Mouse (Mus musculus) brain, embryonic 14.5 days (tissue): Measurements from ENCODE around the gene Rpl10-ps3. TPM values are rescaled to one million over a fixed set of nuclear protein-coding genes. Genes with fewer than 3 reads are reported as not detected.

Experiments used
- DNase-seq: peaks from one replicate; pipeline ENCODE4 v3.0.0-alpha.2; 2011; ENCODE audit warnings: low read depth
- CTCF ChIP-seq: fragments of 200-500 bp; IDR thresholded peaks from 2 replicates; pipeline ENCODE4 v1.5.1; 2012; ENCODE audit warnings: inconsistent platforms, mild to moderate bottlenecking, moderate library complexity, borderline replicate concordance; ENCODE audit not compliant: insufficient read depth, insufficient read length; ENCODE audit errors: extremely low read depth
- POLR2A ChIP-seq: fragments of 200-500 bp; IDR thresholded peaks from 2 replicates; pipeline ENCODE4 v1.6.1; 2012; ENCODE audit warnings: mild to moderate bottlenecking, inconsistent platforms, borderline replicate concordance; ENCODE audit not compliant: poor library complexity, insufficient read depth, insufficient read length, severe bottlenecking; ENCODE audit errors: extremely low read depth
- polyA plus RNA-seq: library from polyadenylated mRNA; depleted of rRNA; stranded (reverse); fragments of >200 nt; gene quantifications from 2 replicates; pipeline ENCODE4 v1.2.3, GENCODE M21; 2012; rRNA removed

Gene Rpl10-ps3
- 77.6 and 125 TPM in 2 replicates for polyA plus RNA-seq

DNA sequence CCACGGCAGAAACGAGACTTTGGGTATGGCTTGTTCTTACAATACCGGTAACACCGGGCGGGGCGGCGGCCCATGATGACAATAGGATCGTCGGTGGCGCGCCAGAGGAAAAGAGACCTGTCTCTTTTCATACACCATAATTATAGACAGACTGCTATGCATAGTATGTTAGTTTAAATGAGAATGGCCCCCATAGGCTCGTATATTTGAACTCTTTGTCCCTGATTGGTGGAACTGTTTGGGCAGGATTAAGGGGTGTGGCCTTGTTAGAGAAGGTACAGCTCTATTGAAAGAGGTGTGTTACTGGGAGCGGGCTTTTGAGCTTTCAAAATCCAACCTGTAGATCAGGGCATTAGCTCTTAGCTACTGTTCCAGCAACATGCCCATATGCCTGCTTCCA, at the start of gene Rpl10-ps3:
Gene Rpl10-ps3, minus strand, starts transcription at position 101 of the 400 bp plus-strand sequence.
- TF ChIP-seq POLR2A (no peak), CTCF (no peak)
- no peak for DNase-seq

DNA sequence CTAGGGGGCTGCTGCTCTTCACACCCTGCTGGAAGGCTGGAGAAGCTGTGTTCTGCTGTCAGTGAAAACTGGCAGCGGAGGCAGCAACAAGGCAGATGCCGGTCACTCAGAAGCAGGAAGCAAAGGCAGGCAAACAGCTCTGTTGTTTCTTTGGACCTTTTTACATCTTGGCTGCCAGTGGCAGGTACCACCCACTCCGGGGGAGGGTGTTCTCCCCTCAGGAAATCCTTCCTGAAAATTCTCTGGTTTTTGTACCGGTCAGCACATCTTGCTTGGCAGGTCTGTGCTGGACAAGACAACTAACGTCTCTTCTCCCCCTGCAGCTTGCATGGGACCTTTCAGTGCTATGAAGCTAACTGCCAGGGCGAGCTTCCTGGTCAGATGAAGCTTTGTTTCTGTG, 30.8 kb upstream of the Rpl10-ps3 start:
- no peak for DNase-seq
- TF ChIP-seq POLR2A (no peak), CTCF (no peak)

DNA sequence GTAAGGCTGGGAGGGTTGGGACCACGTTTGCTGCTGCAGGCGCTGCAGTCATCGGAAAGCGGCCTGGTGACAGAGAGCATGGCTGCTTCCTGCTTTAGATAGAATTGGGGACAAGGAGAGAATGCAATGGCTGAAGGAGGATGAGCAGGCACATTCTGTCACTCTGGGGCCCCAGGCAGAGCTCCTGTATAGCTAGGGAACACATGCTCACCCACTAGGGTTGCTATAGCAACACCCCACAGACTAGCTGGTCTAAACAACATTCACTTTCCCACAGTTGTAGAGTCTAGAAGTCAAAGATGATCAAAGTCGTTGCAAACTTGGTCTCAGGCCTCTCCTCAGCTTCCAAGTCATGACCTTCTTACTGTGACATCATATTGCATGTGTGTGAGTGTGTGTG, 29.9 kb upstream of the Rpl10-ps3 start:
- TF ChIP-seq POLR2A (no peak), CTCF (no peak)
- peak; percentile 25 for DNase-seq

DNA sequence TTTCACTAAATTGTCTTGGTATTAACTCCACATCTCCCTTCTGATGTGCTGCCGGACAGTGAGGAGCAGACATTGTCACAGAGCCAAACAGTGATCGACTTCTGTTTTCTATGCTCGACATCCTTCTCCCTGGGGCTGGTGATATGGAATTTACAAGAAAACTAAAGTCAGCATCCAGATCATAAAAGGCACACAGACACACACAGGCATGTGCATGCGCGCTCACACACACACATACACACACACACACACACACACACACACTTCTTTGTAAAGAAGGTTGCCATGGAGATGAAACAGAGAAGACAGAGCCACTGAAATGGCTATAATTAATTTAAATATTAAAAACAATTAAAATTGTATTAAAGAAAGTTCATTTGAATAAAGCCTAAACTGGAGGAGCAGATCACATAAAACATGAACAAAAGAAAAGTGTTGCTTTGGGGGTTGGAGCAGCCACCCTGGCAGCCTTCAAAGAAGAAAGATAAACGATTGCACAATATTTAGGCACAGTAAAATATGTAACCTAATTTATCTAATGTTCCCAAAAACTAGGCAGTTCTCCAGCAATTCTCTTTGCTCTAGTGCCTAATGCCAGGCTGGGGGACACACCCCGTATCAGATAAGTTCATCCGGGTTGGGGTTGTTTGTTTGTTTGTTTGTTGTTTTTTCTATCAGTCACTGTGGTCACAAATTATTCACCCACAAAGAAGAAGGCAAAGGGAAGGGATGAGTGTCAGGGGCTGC, 24.0 kb upstream of the Rpl10-ps3 start:
- TF ChIP-seq POLR2A (no peak), CTCF (no peak)
- peak; percentile 56 for DNase-seq

DNA sequence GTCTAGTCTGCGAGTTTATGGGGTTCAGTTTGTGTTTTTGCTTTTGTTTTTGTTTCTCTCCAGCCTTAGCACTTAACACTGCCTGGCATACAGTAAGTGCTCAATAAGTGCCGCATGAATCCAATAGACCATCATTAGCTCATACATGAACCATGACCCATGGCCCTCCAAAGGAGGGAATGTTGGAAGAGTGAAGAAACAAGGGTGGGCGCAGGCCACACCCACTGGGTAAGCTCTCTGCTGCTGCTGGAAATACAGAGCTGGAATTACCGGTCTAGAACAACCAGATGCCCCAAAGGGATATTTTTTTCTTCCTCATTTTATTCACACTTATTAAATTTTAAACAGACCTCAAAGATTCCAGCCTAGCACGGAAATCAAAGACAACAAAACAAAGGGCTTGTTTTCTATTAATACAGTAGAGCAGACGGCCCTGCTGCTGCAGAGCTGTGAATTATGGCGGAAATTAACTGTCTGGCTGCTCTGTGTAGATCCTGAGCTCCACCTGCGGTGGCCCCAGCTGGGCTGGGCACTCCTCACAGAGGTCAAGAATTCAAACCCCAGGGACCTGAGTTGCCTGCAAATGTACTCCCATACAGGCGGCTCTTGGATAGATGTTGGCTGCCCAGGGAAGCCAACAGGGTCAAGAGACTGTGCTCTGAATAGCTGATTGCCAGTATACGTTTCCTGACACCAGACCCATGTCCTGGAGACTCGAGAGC, 20.5 kb upstream of the Rpl10-ps3 start:
- TF ChIP-seq CTCF (no peak), POLR2A (no peak)
- no peak for DNase-seq

DNA sequence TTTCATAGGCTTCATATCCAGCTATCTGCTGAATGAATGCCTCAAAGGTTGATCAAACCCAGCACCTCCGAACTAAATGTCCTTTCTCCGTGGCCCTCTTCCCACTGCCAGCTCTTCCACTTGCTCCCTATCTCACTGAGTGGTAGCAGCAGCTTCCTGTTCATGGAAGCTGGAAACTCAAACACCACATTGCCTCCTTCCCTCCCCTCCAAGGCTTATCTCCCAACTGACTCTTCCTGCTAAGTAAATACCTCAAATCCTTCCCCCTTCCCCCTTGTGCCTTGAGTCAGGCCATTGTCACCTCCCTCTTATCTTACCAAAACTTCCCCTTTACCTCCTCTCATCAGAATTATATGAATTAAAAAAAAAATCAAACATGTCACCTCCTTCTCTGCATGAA, 19.2 kb upstream of the Rpl10-ps3 start:
- TF ChIP-seq POLR2A: no peak
- TF ChIP-seq CTCF: no peak
- no peak for DNase-seq

DNA sequence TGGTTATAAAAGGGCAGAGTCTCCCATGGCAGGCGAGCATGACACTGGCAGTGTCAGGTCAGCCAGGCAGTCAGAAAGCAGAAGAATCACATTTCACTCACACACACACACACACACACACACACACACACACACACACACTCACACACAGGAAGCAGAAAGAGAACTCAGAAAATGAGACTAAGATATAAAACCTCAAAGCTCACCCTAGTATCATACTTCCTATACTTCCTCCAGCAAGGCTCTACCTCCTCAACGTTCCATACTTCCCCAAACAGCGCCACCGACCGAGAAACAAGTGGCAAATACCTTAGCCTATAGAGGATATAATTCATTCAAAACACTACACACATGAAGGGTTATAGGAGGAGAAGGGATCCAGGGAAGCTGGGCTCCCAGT, 18.5 kb upstream of the Rpl10-ps3 start:
- no peak for TF ChIP-seq CTCF
- TF ChIP-seq POLR2A: no peak
- DNase-seq: no peak

DNA sequence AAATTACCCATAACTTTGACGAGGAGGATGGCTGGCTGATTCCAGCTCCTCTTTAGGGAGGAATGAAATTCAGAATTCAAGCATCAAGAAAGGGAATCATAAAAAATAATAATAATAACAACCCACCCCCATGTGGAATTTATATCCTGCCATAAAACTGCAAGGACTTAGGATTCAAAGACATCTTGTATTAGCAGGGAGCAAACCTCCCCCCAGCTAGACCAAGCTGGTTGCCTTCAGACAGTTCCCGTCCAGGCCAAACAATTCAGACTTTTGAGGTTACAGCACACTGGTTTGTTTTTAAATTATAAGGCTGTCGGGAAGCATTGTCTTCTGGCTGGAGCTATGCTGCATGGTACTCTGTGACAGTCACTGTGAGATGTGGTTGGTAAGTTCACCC, 17.8 kb upstream of the Rpl10-ps3 start:
- no peak for DNase-seq
- TF ChIP-seq CTCF: no peak
- no peak for TF ChIP-seq POLR2A

DNA sequence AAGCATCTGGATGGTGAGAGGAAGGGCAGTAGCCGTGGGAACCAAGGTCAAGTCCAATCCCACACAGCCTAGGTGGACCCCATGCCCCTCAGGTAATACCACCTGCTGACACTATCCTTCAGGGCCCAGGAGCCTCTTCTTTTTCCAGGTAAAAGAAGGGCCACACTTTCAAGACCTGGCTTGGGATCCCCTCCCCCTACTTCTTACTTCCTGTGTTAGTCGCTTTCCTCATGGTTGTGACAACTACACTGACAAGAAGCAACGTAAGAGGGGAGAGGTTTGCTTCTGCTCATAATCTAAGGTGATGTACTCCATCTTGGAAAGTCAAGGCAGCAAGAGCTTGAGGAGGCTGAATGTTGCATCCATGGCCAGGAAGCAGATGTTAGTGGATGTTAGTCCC, 15.6 kb upstream of the Rpl10-ps3 start:
- DNase-seq: no peak
- TF ChIP-seq CTCF (no peak), POLR2A (no peak)

DNA sequence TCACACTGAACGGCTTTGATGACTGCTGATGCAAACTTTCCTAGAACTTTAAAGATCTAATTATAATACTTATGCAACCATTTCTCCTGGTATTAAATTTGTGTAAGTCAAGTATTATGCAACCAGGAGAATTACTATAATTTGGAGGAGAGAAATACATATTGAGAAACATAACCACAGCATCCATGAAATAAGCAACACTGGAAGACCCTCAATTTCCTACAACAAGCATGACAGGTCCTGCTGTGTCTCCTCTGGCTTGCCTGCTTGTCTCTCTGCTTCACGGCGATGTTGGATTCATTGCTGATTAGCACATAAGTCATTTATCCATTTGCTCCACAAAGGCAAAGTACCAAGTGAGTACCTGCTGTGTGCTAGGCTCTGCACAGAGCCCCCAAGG, 12.6 kb upstream of the Rpl10-ps3 start:
- no peak for DNase-seq
- no peak for TF ChIP-seq CTCF
- no peak for TF ChIP-seq POLR2A

DNA sequence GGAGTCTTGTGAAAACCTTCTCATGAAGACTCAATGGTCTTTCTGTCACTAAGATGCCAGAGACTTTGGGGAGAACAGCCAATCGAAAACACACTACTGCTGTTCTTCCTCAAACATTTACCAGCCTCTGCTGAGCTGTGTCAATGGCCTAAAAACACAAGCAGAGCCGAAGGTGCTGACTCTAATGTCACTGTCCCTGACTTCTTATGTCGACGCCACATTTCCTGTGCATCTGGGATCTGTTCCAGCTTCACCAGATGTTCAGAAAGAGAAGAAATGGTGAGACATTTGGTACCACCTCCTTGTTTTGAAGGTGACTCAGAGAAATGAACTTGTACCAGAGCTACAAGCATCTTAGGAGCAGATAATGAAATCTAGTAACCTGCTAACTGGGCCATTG, 7.0 kb upstream of the Rpl10-ps3 start:
- no peak for DNase-seq
- TF ChIP-seq POLR2A (no peak), CTCF (no peak)

DNA sequence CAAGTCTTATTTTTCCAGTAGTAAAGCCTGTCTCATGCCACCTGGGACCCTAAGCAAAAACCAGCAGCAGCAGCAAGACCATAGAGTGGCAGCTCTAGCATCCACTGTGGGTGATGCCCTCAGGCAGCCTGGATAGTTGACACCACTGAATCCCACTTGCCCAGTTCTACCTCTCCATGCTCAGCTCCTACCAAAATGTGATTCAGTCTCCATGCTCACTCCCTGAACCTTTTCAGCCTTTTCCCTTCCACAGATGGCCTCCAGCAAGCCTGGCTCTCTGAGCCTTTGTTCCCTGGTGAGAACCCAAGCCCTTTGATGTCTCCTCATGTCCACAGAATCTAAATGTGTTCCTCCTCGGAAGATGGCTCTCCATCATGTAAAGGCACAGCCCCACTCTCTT, 5.8 kb upstream of the Rpl10-ps3 start:
- TF ChIP-seq CTCF (no peak), POLR2A (no peak)
- DNase-seq: no peak
